Mouse (Mus musculus) embryonic facial prominence, embryonic 15.5 days (tissue): ENCODE measurements around the gene Trappc13. TPM values are rescaled to one million over a fixed set of nuclear protein-coding genes. Genes with fewer than 3 reads are reported as not detected.

Source experiments
- polyA plus RNA-seq: library from polyadenylated mRNA; unstranded; fragments of >200 nt; fragmentation: Nextera tagmentation; extraction: Ambion mirVana; gene quantifications from 2 replicates; pipeline ENCODE4 v1.2.1, GENCODE M21; 2015

Trappc13 gene
- polyA plus RNA-seq, 1 experiment from 2014 or later = 55.0 TPM

Other genes starting within 250 kb of the Trappc13 start
- gene Nln, start 68.9 kb downstream of the Trappc13 start, polyA plus RNA-seq = 15.7 and 18.8 TPM in 2 replicates
- gene Sgtb, start 68.7 kb downstream of the Trappc13 start, polyA plus RNA-seq = 8.2 and 8.7 TPM in 2 replicates
- gene Trim23, start 328 bp upstream of the Trappc13 start, polyA plus RNA-seq = 19.3 and 20.9 TPM in 2 replicates
- gene Cenpk, start 50.1 kb upstream of the Trappc13 start, polyA plus RNA-seq = 45.1 and 53.4 TPM in 2 replicates
- 14.7 TPM in 2 replicates for gene Ppwd1, start 50.4 kb upstream of the Trappc13 start, polyA plus RNA-seq
- 1.9 and 2.4 TPM in 2 replicates for gene Adamts6, start 109.4 kb upstream of the Trappc13 start, polyA plus RNA-seq